Mouse (Mus musculus) cerebellum, adult 2 months (tissue): ENCODE measurements around the gene Tdo2.

Source experiments
- CTCF ChIP-seq: fragments of 200-500 bp; IDR thresholded peaks from 2 replicates; pipeline ENCODE4 v1.5.1; 2011; ENCODE audit warnings: low read depth, mild to moderate bottlenecking, control low read depth, low read length, moderate library complexity, borderline replicate concordance; ENCODE audit not compliant: insufficient read depth
- POLR2A ChIP-seq: fragments of 200-500 bp; IDR thresholded peaks from 2 replicates; pipeline ENCODE4 v1.6.1; 2011; ENCODE audit warnings: low read length, control low read depth, borderline replicate concordance; ENCODE audit not compliant: insufficient read depth

DNA sequence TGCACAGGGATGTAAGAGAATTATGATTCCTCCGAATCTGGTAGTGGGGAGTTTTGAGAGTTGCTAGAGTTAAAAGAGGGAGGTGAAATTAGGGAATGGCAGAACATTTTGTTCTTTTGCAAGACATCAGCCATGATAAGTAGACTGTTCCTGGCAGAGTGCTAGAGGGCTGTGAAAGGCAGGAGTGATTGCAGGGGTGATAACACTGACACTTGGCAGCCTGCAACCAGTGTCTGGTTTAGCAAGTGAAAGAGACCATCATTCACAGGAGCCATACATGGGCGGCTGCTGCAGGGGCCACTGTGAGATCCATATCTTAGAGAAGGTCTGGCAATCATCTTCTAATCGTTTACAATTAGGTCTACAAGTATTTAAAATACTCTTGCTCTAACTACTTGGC lies 37.1 kb downstream of the Tdo2 start:
- TF ChIP-seq CTCF: no peak
- TF ChIP-seq POLR2A: no peak
